Mouse (Mus musculus) erythroid progenitor cell, adult 5-6 weeks (primary cell): ENCODE measurements around the gene Fam217a. TPM values are rescaled to one million over a fixed set of nuclear protein-coding genes. Genes with fewer than 3 reads are reported as not detected.
"Not testable (repeated sequence)": the region's sequence is repeated elsewhere in the genome, so short reads cannot be mapped to it uniquely, and the experiment has no call there.

Source experiments
- ATAC-seq: replicated peaks from 2 replicates; pipeline ENCODE4 v1.8.0; 2016; ENCODE audit warnings: moderate number of reproducible peaks, mild to moderate bottlenecking, moderate TSS enrichment, inconsistent platforms; ENCODE audit not compliant: poor library complexity, low FRiP score, severe bottlenecking
- total RNA-seq, 2 experiments: library from RNA; stranded (forward) in 1 of 2; stranded (reverse) in 1 of 2; fragments of 150-400 nt in 1 of 2; fragments of 186-747, 209-891 nt in 1 of 2; gene quantifications; 2 replicates each; pipeline versions ENCODE4 v1.2.3 to v1.2.4; 2015 to 2017; ENCODE audit warnings: low replicate concordance in 2 of 2

The Fam217a gene
- total RNA-seq (2015; ENCODE audit: low replicate concordance) (not detected in 2 replicates), total RNA-seq (2017; ENCODE audit: low replicate concordance) (2.0 TPM in 1 of 2 replicates, not detected in the other)

GRCm38 (mm10) chr13:34924210-34924609 lies at the start of gene Fam217a, which contains the start of gene 4933417A18Rik:
Gene Fam217a (minus strand): TSS chr13:34924310.
Gene 4933417A18Rik (plus strand): TSS chr13:34924409.
- ATAC-seq, result no peak

GRCm38 (mm10) chr13:34973770-34974169 lies 49.7 kb upstream of the Fam217a start:
- no peak for ATAC-seq

GRCm38 (mm10) chr13:34973149-34973548 lies 49.0 kb upstream of the Fam217a start:
- ATAC-seq, result peak; percentile 61; the same call in 1 of the 2 replicates

GRCm38 (mm10) chr13:34972456-34972855 lies 48.3 kb upstream of the Fam217a start:
- not testable (repeated sequence) for ATAC-seq

GRCm38 (mm10) chr13:34965647-34966046 lies 41.5 kb upstream of the Fam217a start:
- ATAC-seq, result not testable (repeated sequence)

GRCm38 (mm10) chr13:34964866-34965265 lies 40.8 kb upstream of the Fam217a start:
- ATAC-seq, result no peak

- no peak for ATAC-seq
These were observed 40.3 kb upstream of the Fam217a start for GRCm38 (mm10) chr13:34964419-34964818.

GRCm38 (mm10) chr13:34963511-34964397 lies 39.6 kb upstream of the Fam217a start, which contains the start of gene Eci3:
Gene Eci3 (minus strand): TSS chr13:34963810.
- no peak for ATAC-seq

- no peak for ATAC-seq
These were observed 37.1 kb upstream of the Fam217a start for GRCm38 (mm10) chr13:34960996-34961770.

GRCm38 (mm10) chr13:34958158-34958557 lies 34.0 kb upstream of the Fam217a start:
- not testable (repeated sequence) for ATAC-seq

- ATAC-seq, result no peak
These were observed 32.8 kb upstream of the Fam217a start for GRCm38 (mm10) chr13:34956901-34957300.

GRCm38 (mm10) chr13:34951437-34951836 lies 27.3 kb upstream of the Fam217a start:
- ATAC-seq, result not testable (repeated sequence)

- ATAC-seq, result no peak
These were observed 18.3 kb upstream of the Fam217a start for GRCm38 (mm10) chr13:34942370-34942769.

- no peak for ATAC-seq
These were observed 11.0 kb upstream of the Fam217a start for GRCm38 (mm10) chr13:34934931-34935644.

- ATAC-seq, result no peak
These were observed 7.5 kb downstream of the Fam217a start for GRCm38 (mm10) chr13:34916520-34917167.

- no peak for ATAC-seq
These were observed 9.5 kb downstream of the Fam217a start for GRCm38 (mm10) chr13:34914614-34915013.

GRCm38 (mm10) chr13:34892871-34893270 lies 31.2 kb downstream of the Fam217a start:
- ATAC-seq, result no peak

GRCm38 (mm10) chr13:34876481-34876880 lies 47.6 kb downstream of the Fam217a start:
- ATAC-seq, result no peak

GRCm38 (mm10) chr13:34875741-34876445 lies 48.2 kb downstream of the Fam217a start:
- ATAC-seq, result peak; percentile 72
